In genomic region chr16:57189493-57189892, GRCm38 (mm10) we compare ENCODE assay signal across 1 mouse cellular context.
TF ChIP-seq lines count a peak whose summit lies in the region.

No protein-coding gene starts in this region.

TF ChIP-seq in MEL, 35 proteins besides CTCF, POLR2A, EP300 and RAD21 (continued from another document):
- no peak for TF ChIP-seq CHD2 (IDR thresholded peaks at IDR 0.05; ENCODE audit: low read length)
- peak; percentile 64 for TF ChIP-seq SIN3A (IDR thresholded peaks at IDR 0.05; ENCODE audit: low read length)
- TF ChIP-seq NELFE (IDR thresholded peaks at IDR 0.05; ENCODE audit: low read depth, low read length): no peak
- TF ChIP-seq ELF1 (IDR thresholded peaks at IDR 0.05; ENCODE audit: low read depth, low read length): peak; percentile 34; the same call in 1 of the 2 replicates
- TF ChIP-seq GATA1 (IDR thresholded peaks at IDR 0.05; ENCODE audit: low read depth, low read length): no peak
- TF ChIP-seq MAFK (IDR thresholded peaks at IDR 0.05; ENCODE audit: borderline replicate concordance, low read depth, low read length): peak; percentile 88
- TF ChIP-seq HCFC1 (IDR thresholded peaks at IDR 0.05; ENCODE audit: low read depth, low read length): peak; percentile 56; the same call in 1 of the 2 replicates
- peak; percentile 48; the same call in 1 of the 2 replicates for TF ChIP-seq TBP (IDR thresholded peaks at IDR 0.05; ENCODE audit: low read depth, low read length)
- 0 out of 2 replicates have a peak, but pooled peaks have one; percentile 43 for TF ChIP-seq JUND (IDR thresholded peaks at IDR 0.05; ENCODE audit: low read depth, low read length)
- no peak for TF ChIP-seq MYB (IDR thresholded peaks at IDR 0.05; ENCODE audit: low read depth, low read length)
- TF ChIP-seq GABPA (IDR thresholded peaks at IDR 0.05; ENCODE audit: low read depth, low read length): peak; percentile 99
- TF ChIP-seq ETS1 (IDR thresholded peaks at IDR 0.05; ENCODE audit: low read depth, low read length): peak; percentile 84
- TF ChIP-seq KAT2A (conservative IDR thresholded peaks at IDR 0.05; ENCODE audit: low read depth, low read length): peak; percentile 37; the same call in 1 of the 2 replicates
- peak; percentile 65 for TF ChIP-seq MYC (IDR thresholded peaks at IDR 0.05; ENCODE audit: low read depth, low read length)
- no peak for TF ChIP-seq RCOR1 (IDR thresholded peaks at IDR 0.05; ENCODE audit: low read depth, low read length)
- peak; percentile 54; the same call in 1 of the 2 replicates for TF ChIP-seq MAX (IDR thresholded peaks at IDR 0.05; ENCODE audit: low read length)
